Mouse (Mus musculus) olfactory bulb, adult 2 months (tissue): ENCODE data around the gene Specc1.

Experiments used
- CTCF ChIP-seq: fragments of 200-500 bp; IDR thresholded peaks from 2 replicates; pipeline ENCODE4 v1.5.1; 2012; ENCODE audit warnings: low read depth, mild to moderate bottlenecking, low read length, moderate library complexity; ENCODE audit not compliant: insufficient read depth
- POLR2A ChIP-seq: fragments of 200-500 bp; IDR thresholded peaks from 2 replicates; pipeline ENCODE4 v1.6.1; 2012; ENCODE audit warnings: mild to moderate bottlenecking, low read depth, low read length, moderate library complexity; ENCODE audit not compliant: insufficient read depth

DNA sequence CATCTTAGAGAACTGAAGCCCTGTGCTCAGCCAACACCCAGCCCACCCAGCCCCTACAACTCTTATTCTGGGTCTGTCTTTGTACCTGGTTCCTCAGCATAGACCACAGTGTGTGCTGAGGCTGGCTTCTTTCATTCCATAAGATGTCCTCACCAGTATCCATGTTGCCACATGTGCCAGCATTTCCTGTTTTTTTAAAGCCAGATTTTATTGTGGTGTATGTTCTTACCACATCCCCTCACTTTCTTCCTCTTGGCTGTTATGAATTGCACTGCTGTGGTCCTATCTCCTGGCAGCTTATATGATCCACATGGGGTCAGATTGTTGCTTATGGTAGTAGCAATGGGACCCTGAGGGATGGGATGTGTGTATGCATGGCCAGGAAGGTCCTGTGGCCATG lies 92.6 kb downstream of the Specc1 start:
- no peak for TF ChIP-seq CTCF
- no peak for TF ChIP-seq POLR2A
